Comparison of ENCODE assay signal across 21 mouse cellular contexts in the genomic region with DNA sequence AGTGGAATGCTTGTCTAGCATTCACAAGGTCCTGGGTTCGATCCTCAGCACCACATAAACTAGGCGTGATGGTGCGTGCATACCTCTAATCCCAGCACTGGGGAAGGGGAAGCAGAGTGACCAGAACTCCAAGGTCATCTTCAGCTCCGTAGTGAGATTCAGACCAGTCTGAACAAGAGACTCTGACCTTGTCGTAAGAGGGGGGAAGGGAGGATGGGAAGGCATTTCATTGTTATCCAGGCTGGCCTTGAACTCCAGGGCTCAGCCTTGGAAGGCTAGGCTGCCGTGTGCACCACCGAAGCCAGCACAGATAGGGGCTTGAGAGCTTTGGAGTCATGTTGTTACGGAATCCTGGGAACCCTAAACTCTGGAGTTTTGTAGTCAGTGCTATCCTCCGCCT. TPM values are rescaled to one million over a fixed set of nuclear protein-coding genes. Genes with fewer than 3 reads are reported as not detected.
DNase-seq lines count a peak whose midpoint lies in the region; ATAC-seq and TF ChIP-seq lines count a peak whose summit lies in the region.
"Had no signal": no experiment of that assay in that cellular context is flagged by ENCODE, and none has a peak within 500 bp of the region (broad histone marks: within the 10 kb centered on the region; RNA-seq: fewer than 3 reads in every experiment).

No protein-coding gene starts in this region.

- H3K4me1 ChIP-seq in hindbrain, embryonic 13.5 days (replicated peaks), result peaks cover 49% of the 10 kb centered on the region
- peaks cover 34% of the 10 kb centered on the region for H3K4me1 ChIP-seq in hindbrain, embryonic 12.5 days
- H3K4me1 ChIP-seq in midbrain, postnatal 0 days (ENCODE audit: insufficient read depth, low read length), result peaks cover 15% of the 10 kb centered on the region; the same call in 1 of the 2 replicates
- H3K4me1 ChIP-seq in midbrain, embryonic 11.5 days (ENCODE audit: control insufficient read depth, insufficient read depth, low read length), result peaks cover 8% of the 10 kb centered on the region; the same call in 1 of the 2 replicates
- H3K4me1 ChIP-seq in cortical plate, adult 2 months (ENCODE audit: control insufficient read depth, insufficient read depth, low read length), result no peaks in the 10 kb centered on the region

- peaks cover 11% of the 10 kb centered on the region; the same call in 1 of the 2 replicates for H3K27me3 ChIP-seq in hindbrain, embryonic 13.5 days
- H3K27me3 ChIP-seq in hindbrain, embryonic 12.5 days, result peaks cover 29% of the 10 kb centered on the region
- no peaks in the 10 kb centered on the region for H3K27me3 ChIP-seq in midbrain, postnatal 0 days (ENCODE audit: insufficient read depth, low read length)
- H3K27me3 ChIP-seq in midbrain, embryonic 11.5 days (ENCODE audit: control insufficient read depth, insufficient read depth, low read length), result peaks cover 24% of the 10 kb centered on the region

- H3K4me3 ChIP-seq in hindbrain, embryonic 13.5 days, result no peak overlapping the region
- no peak overlapping the region for H3K4me3 ChIP-seq in hindbrain, embryonic 12.5 days
- no peak overlapping the region for H3K4me3 ChIP-seq in midbrain, postnatal 0 days (ENCODE audit: low read depth, low read length)
- H3K4me3 ChIP-seq in midbrain, embryonic 11.5 days (ENCODE audit: low read depth, low read length), result no peak overlapping the region
- no peak overlapping the region for H3K4me3 ChIP-seq in cortical plate, adult 2 months (ENCODE audit: insufficient read depth, low read length)
- H3K4me3 ChIP-seq: embryonic facial prominence, embryonic 15.5 days; heart, embryonic 12.5 days; myocyte had no signal

- no peak overlapping the region for H3K4me2 ChIP-seq in hindbrain, embryonic 13.5 days
- no peak overlapping the region for H3K4me2 ChIP-seq in hindbrain, embryonic 12.5 days (replicated peaks)
- H3K4me2 ChIP-seq in midbrain, postnatal 0 days (ENCODE audit: low read depth, low read length, poor library complexity, severe bottlenecking), result peak overlapping the region; percentile 95; the same call in 1 of the 2 replicates
- H3K4me2 ChIP-seq in midbrain, embryonic 11.5 days, result no peak overlapping the region
- H3K4me2 ChIP-seq: embryonic facial prominence, embryonic 15.5 days; heart, embryonic 12.5 days had no signal

- WGBS in hindbrain, embryonic 13.5 days, result 55% methylated on average over 9 of the region's 9 CpGs
- 57% methylated on average over 9 of the region's 9 CpGs for WGBS in hindbrain, embryonic 12.5 days
- WGBS in midbrain, postnatal 0 days, result 55% methylated on average over 9 of the region's 9 CpGs
- WGBS in midbrain, embryonic 11.5 days, result 51% methylated on average over 9 of the region's 9 CpGs

- TF ChIP-seq CTCF in midbrain, postnatal 0 days (IDR thresholded peaks at IDR 0.05), result no peak
- TF ChIP-seq CTCF in cortical plate, adult 2 months (IDR thresholded peaks at IDR 0.05; ENCODE audit: extremely low read depth, insufficient read depth, low read length), result no peak

- H3K36me3 ChIP-seq in hindbrain, embryonic 13.5 days, result no peaks in the 10 kb centered on the region
- H3K36me3 ChIP-seq in hindbrain, embryonic 12.5 days, result no peaks in the 10 kb centered on the region
- H3K36me3 ChIP-seq in midbrain, postnatal 0 days (ENCODE audit: insufficient read depth, low read length), result no peaks in the 10 kb centered on the region
- H3K36me3 ChIP-seq in midbrain, embryonic 11.5 days (ENCODE audit: control insufficient read depth, insufficient read depth, low read length), result no peaks in the 10 kb centered on the region
- H3K36me3 ChIP-seq: embryonic facial prominence, embryonic 15.5 days; G1E; heart, embryonic 12.5 days had no signal

- H3K9ac ChIP-seq in hindbrain, embryonic 13.5 days, result 0 out of 2 replicates have a peak overlapping the region, but pooled peaks have one; percentile 30
- no peak overlapping the region for H3K9ac ChIP-seq in hindbrain, embryonic 12.5 days
- no peak overlapping the region for H3K9ac ChIP-seq in midbrain, postnatal 0 days (replicated peaks; ENCODE audit: low read length, poor library complexity, severe bottlenecking)
- no peak overlapping the region for H3K9ac ChIP-seq in midbrain, embryonic 11.5 days (ENCODE audit: low read length)
- H3K9ac ChIP-seq: embryonic facial prominence, embryonic 15.5 days; heart, embryonic 12.5 days had no signal

- TF ChIP-seq POLR2A in cortical plate, adult 2 months (IDR thresholded peaks at IDR 0.05; ENCODE audit: extremely low read depth, insufficient read depth, low read length), result no peak

- no peak for ATAC-seq in hindbrain, embryonic 13.5 days (ENCODE audit: low FRiP score)
- ATAC-seq in hindbrain, embryonic 12.5 days (ENCODE audit: low FRiP score), result no peak
- no peak for ATAC-seq in midbrain, postnatal 0 days (ENCODE audit: low FRiP score)
- no peak for ATAC-seq in midbrain, embryonic 11.5 days (ENCODE audit: low FRiP score)

- H3K9me3 ChIP-seq in hindbrain, embryonic 13.5 days, result no peaks in the 10 kb centered on the region
- H3K9me3 ChIP-seq in hindbrain, embryonic 12.5 days (replicated peaks), result no peaks in the 10 kb centered on the region
- H3K9me3 ChIP-seq in midbrain, postnatal 0 days (ENCODE audit: low read length), result no peaks in the 10 kb centered on the region
- H3K9me3 ChIP-seq in midbrain, embryonic 11.5 days (ENCODE audit: control insufficient read depth, low read length), result no peaks in the 10 kb centered on the region
- H3K9me3 ChIP-seq: embryonic facial prominence, embryonic 15.5 days; heart, embryonic 12.5 days had no signal

- no peak for DNase-seq in midbrain, postnatal 0 days (ENCODE audit: low spot score)
- DNase-seq in midbrain, embryonic 11.5 days (ENCODE audit: low spot score, missing footprints), result no peak
- peak; percentile 45 for DNase-seq in testis, postnatal 10 days (ENCODE audit: low spot score)
- DNase-seq in frontal cortex, adult 2 months (ENCODE audit: extremely low spot score in 1 of 2, low spot score in 1 of 2), result no peak
- DNase-seq: adrenal gland, adult 2 months; B cell, adult 2 months; cerebellum, adult 9-11 months; embryo, embryonic 11 days; kidney, adult 11 months; layer of hippocampus, adult 9-11 months; lung, postnatal 10 days; right cerebral cortex, postnatal 25 days had no signal

- H3K27ac ChIP-seq in hindbrain, embryonic 13.5 days, result no peak overlapping the region
- H3K27ac ChIP-seq in hindbrain, embryonic 12.5 days, result no peak overlapping the region
- H3K27ac ChIP-seq in midbrain, postnatal 0 days (ENCODE audit: low read depth, low read length), result no peak overlapping the region
- H3K27ac ChIP-seq in midbrain, embryonic 11.5 days (ENCODE audit: low read depth, low read length), result no peak overlapping the region
- peak overlapping the region; percentile 65; the same call in 1 of the 2 replicates for H3K27ac ChIP-seq in cortical plate, adult 2 months (ENCODE audit: insufficient read depth, low read length)
- H3K27ac ChIP-seq: embryonic facial prominence, embryonic 15.5 days had no signal

RNA-seq across cellular contexts. Expression of a gene that starts 3.8 kb away (rescaled TPM):
- polyA plus RNA-seq in hindbrain, embryonic 13.5 days (2015; fragmentation: Nextera tagmentation; extraction: Ambion mirVana), result 18.3 and 19.6 TPM in 2 replicates
- polyA plus RNA-seq in hindbrain, embryonic 12.5 days (2016; fragmentation: Nextera tagmentation; extraction: Ambion mirVana), result 17.9 and 19.4 TPM in 2 replicates
- total RNA-seq in midbrain, postnatal 0 days (2014; rRNA removed), result 25.8 and 33.4 TPM in 2 replicates
- polyA plus RNA-seq in midbrain, postnatal 0 days (2015; fragmentation: Nextera tagmentation; extraction: Ambion mirVana), result 37.8 and 40.7 TPM in 2 replicates
- polyA plus RNA-seq in midbrain, embryonic 11.5 days (2014; fragmentation: Nextera tagmentation; extraction: Ambion mirVana), result 7.3 and 10.9 TPM in 2 replicates
- polyA plus RNA-seq in cortical plate, adult 2 months (2012; rRNA removed), result 10.1 and 10.3 TPM in 2 replicates
- 7.6 and 10.2 TPM in 2 replicates for polyA plus RNA-seq in frontal cortex, adult 2 months (2012; rRNA removed)
- total RNA-seq: G1E had no signal
- polyA plus RNA-seq: G1E had no signal

RNA-seq across cellular contexts. Expression of a gene that starts 54.2 kb away (rescaled TPM):
- 1.0 TPM in 2 replicates for polyA plus RNA-seq in hindbrain, embryonic 13.5 days (2015; fragmentation: Nextera tagmentation; extraction: Ambion mirVana)
- polyA plus RNA-seq in hindbrain, embryonic 12.5 days (2016; fragmentation: Nextera tagmentation; extraction: Ambion mirVana), result 2.5 and 2.9 TPM in 2 replicates
- 0.44 and 0.61 TPM in 2 replicates for total RNA-seq in midbrain, postnatal 0 days (2014; rRNA removed)
- polyA plus RNA-seq in midbrain, postnatal 0 days (2015; fragmentation: Nextera tagmentation; extraction: Ambion mirVana), result 0.33 and 0.53 TPM in 2 replicates
- polyA plus RNA-seq in midbrain, embryonic 11.5 days (2014; fragmentation: Nextera tagmentation; extraction: Ambion mirVana), result 1.1 and 1.7 TPM in 2 replicates
- polyA plus RNA-seq in cortical plate, adult 2 months (2012; rRNA removed), result 0.06 and 0.23 TPM in 2 replicates
- polyA plus RNA-seq in frontal cortex, adult 2 months (2012; rRNA removed), result 0.14 and 0.48 TPM in 2 replicates
- total RNA-seq: G1E; hematopoietic stem cell, adult 5-6 weeks; megakaryocyte-erythroid progenitor cell, adult 5-6 weeks had no signal
- polyA plus RNA-seq: G1E, myocyte had no signal
